Mouse (Mus musculus) adrenal gland, adult 8-10 months (tissue): ENCODE measurements around the gene Olfr279. TPM values are rescaled to one million over a fixed set of nuclear protein-coding genes. Genes with fewer than 3 reads are reported as not detected.

ENCODE experiments used
- DNase-seq: peaks from one replicate; pipeline ENCODE4 v3.0.0; 2022
- total RNA-seq, 4 experiments: library from RNA; stranded (reverse); gene quantifications; 2 replicates each; pipeline ENCODE4 v1.2.4; 2022

The Olfr279 gene
- total RNA-seq, result not detected

DNA sequence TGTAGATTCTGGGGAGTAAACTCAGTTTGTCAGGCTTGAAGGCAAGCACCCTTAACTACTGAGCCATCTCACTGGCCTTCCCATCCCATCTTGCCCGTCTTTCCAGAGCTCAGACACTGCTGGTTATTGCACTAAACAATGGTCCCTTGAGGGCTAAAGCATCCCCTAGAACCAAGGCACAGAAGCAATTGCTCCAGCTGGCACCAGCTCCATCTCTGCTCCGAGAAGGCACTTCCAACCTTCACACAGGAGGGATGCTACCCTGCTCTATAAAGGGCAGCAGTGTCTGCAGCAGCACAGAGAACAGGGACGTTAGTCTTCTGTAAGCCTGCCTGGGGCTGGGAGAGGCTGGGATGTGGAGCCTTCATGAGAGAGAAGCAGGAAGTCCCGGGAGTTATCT lies at the start of gene Olfr279:
Gene Olfr279, plus strand, starts transcription at position 301 of the 400 bp plus-strand sequence.
- DNase-seq, result no peak

DNA sequence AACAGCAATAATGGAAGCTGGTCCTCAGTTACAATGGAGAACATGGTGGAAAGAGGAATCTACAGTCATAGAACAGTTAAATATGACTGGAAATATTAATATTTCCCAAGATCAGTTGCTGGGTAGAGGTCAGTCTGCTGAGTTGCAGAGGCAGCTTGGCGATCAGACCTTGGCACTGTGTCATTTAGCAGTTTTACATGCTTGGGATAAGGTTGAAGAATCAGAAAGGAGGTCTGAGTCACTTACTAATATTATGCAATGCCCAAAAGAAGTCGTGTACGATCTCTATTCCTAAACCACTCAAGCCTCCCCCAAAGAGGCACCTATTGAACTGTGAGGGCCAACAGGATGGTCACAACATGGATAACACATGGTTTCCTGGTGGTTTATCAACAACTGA lies 47.6 kb upstream of the Olfr279 start:
- peak; percentile 32 for DNase-seq

DNA sequence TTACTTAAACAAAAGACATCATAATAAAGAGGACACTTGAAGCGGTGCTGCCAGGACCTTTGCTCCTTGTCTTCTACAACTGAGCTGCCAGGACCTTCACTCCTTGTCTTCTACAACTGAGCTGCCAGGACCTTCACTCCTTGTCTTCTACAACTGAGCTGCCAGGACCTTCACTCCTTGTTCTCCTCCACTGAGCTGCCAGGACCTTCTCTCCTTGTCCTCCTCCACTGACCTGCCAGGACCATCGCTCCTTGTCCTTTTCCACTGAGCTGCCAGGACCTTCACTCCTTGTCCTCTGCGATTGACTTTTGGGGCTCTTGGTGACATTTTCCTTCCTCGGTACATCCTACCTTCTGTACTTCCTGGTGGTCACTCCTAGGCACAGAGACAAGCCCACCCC lies 43.7 kb upstream of the Olfr279 start:
- DNase-seq, result no peak

DNA sequence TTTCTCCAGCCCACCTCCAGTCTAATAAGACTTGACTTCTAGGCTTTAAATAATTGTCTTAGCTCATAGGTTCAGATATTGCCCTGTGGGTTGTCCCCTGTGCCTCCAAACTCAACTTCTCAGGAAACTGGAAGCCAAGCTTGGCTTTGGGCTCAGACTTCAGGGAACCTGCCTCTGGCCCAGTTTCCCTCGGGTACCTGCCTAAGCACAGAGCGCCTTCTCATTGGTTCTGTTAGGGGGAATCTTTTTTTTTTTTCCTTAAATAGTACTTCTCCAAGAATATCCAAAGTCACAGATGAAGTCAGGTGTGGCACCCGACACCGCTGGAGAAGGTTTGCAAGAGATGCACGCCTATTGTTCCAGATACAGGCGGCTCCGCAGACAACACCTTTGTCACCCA lies 39.9 kb upstream of the Olfr279 start, which contains the start of gene Olfr281:
Gene Olfr281, plus strand, starts transcription at position 301 of the 400 bp plus-strand sequence.
- no peak for DNase-seq

DNA sequence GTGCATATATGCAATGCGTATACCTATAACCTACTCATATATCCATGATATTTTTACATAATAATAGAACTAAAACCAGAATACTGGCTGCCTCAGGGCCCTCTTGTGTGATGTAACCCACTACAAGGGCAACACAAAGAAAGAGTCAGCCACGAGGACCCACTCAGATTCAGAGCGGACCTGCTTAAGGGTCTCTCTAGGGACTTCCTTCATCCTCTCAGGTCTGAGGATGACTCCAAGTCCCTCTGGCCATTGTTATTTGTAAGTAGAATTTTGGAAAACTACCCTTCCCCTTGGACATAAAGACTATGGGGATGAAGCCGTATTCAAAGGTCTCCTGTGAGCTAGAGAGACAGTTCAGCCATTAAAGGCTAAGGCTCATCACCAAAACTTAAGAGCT lies 22.6 kb upstream of the Olfr279 start, which contains the start of gene OR5BS1P:
Gene OR5BS1P, plus strand, starts transcription at position 301 of the 400 bp plus-strand sequence.
- no peak for DNase-seq

DNA sequence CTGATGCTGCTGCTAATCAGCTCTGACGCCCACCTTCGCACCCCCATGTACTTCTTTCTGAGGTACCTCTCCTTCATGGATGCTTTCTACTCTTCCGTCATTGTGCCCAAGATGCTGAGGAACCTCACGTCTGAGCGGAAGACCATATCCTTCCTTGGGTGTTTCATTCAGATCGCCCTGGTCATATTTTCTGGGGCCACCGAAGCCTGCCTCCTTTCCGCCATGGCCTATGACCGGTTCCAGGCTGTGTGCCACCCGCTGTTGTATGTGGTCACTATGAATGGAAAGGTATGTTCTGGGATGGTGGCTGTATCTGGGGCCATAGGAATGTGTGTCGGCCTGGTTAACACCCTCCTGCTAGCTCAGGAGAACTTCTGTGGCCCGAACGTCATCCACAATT lies 20.7 kb upstream of the Olfr279 start:
- no peak for DNase-seq

DNA sequence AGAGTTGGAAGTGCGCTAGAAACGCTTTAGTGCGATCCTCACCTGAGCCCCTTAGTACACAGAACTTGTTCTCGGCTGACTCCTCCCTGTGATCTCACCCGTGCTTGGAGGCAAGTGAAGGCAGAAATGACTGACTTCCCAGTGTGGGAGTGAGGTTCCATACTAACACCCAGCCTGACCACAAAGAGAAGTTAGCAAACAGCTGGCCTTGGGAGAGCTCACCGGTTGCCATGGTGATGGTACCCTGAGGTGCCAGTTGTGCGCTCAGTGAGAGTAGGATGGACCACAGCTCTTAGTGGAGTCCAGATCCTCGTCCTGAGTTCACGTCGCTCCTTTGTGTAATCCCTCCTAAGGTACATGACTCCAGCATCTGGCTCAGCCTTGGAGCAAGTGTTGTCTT lies 17.2 kb upstream of the Olfr279 start:
- DNase-seq, result no peak

DNA sequence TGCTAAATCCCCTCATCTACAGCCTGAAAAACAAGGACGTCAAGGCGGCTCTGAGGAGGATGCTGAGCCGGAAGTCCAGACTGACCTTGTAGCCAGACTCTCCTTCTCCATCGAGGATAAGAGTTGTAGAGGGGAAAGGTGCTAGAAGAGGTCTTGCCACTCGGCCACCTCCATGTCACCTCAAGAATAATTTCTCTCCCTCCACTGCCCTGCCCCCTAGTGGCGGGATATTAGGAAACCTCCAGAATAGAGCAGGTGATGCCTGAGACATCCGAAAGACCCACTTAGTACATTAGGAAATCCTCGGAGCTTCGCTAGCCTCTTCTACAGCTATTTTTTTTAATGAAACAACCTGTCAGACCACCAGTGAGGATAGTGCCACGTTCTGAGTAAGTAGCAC lies 16.8 kb upstream of the Olfr279 start:
- DNase-seq, result peak; percentile 7

DNA sequence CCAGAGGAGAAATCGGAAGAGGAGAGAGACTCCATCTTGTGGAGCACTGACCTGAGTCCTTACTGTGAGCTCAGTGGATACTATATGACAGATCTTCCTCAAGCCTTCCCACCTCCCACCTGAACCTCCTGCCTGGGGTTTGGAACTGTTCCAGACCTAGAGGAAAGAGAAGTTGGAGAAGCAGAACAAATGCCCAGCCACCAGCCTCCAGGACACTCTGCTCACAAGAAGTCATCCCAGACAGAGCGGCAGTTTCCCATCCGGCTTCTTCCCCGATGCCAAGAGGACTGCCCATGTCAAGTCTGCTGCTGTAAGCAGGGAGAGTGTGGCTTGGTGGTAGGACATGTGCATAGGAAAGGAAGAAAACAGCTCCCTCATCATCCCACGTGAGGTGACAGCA lies 15.9 kb upstream of the Olfr279 start:
- DNase-seq, result no peak

DNA sequence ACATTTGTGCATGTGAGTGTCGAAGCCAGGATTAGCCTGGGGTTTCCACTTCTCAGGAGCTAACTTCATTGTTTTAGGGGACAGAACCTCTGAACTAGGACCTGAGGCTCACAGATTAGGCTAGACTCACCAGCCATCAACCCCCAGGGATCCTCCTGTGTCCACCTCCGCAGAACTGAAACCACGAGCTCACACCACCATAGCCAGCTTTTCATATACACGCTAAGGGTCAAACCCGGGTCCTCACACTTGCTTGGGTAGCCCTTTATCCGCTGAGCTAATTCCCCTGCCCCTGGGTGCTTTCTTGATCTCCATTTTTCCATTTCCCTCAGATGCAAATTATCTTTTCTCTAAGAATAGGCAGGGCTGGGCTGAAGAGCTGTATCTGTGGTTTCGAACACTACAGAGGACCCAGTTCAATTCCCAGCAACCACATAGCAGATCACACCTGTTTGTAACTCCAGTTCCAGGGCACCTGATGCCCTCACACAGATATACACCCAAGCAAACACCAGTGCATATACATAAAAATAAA lies 12.6 kb upstream of the Olfr279 start:
- DNase-seq, result no peak

DNA sequence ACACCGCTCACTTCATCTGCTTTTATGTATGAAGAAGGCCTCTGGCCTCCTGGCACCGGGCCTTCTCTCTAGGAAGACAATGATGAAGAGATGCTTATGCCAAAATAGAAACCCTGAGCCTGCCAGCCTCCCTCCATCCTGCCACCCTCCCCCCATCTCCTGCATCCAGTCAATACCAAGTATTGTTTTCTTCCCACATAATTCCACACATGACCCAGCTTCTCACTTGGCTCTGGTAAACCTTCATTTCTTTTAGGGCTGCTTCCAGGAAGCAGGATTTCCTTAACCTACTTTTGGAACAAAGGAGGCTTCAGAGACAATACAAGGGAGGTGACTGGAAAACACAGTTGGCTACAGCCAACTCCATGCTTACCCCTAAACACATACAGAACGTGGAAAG lies 9.5 kb upstream of the Olfr279 start, which contains the start of gene Lalba:
Gene Lalba, minus strand, starts transcription at position 21 of the 400 bp plus-strand sequence.
- DNase-seq, result no peak

DNA sequence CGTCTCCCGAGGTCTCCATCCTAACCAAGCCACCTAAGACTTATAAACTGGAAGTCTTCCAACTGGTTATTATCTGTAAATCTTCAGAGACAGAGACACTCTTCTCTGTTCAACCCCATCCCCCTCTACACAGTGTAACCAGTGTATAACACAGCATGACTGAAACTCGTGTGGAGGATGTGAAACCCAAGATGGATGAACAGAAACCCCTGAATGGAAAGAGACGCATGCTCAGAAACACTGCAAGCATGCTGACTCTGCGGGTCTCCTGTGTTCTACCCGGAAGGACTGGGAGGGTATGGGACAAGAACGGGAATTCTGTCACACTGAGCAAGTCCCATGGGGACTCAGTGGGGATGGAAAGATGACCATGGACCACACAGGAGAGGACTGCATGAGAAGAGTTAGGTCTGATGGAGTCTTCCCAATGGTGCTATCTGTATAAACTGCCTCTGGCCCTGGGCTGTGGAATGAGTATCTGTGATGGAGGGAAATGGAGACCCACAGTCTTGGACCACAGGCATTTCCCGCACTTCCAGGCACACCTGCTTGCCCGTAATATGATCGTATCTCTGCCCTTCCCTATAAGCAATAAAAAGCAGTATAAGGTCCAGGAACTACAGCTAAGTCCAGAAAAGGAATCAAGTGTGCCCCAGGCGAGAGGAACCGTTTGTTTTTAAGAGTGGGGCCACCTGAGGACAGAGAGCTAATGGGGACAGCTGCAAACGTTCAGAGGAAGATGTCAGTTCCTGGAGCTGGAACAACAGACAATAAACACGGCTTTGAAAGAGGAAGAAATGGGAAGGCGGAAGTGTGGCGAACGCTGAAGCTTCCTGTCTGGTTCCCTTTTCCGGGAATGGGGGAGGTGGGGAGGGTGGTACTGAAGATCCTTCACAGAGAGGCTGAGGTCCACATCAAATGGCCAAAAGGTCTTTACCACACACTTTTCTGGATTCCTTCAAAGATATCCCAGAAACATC lies 8.0 kb upstream of the Olfr279 start:
- no peak for DNase-seq

DNA sequence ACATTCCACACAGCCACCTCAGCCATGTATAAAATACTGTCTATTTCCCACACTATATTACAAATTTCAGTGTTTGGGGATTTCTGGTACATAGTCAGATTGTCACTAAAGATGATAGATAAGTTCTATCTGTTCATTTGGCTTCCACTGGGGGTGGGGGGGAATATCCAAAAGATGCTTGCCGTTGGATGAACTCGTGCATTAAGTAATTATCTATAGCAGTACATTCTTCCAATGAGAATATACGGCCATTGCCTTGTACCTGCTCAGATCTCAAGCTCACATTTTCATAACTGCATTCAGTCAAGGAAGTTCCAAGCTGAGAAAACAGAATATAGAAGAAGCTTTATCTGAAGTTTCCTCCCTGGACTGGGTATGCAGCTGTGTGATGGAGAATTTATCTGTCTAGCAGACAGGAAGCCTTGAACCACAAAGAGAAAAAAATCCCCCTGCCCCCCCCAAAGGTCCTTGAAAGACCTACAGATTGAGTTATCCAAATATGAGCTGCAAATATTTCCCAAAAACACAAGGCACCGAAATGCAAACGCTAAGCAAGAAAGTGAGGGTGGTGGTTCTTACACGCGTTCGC lies 5.7 kb upstream of the Olfr279 start:
- no peak for DNase-seq

DNA sequence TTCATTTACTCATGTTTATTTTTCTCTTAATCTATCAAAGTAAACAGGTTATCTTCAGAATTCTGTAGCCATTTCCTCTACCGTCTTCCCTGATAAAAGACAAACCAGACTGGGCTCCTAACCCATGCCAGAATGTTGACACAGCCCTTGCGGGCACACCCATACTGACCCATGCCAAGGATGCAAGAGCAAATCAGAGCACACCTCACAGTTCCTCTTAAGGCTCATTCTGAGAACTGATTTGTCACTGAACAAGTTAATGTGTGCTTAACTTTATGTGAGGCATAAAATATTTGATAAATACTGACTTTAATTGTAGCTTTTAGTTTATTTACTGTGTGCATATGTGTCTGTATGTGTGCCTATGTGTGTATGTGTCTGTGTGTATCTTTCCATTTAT lies 870 bp upstream of the Olfr279 start:
- no peak for DNase-seq

DNA sequence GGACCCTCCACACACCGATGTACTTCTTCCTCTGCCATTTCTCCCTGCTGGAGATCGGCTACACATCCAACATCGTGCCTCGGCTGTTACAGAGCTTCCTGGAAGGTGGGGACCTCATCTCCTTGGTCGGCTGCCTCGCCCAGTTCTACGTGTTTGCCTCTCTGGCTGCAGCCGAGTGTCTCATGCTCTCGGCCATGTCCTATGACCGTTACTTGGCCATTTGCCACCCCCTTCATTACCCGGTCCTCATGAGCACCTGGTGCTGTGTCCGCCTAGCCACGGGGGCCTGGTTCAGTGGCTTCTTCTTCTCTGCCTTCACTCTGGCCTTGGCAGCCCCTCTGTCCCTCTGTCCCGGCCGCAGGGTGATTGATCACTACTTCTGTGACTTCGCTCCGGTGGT lies 5.4 kb downstream of the Olfr279 start:
- no peak for DNase-seq

DNA sequence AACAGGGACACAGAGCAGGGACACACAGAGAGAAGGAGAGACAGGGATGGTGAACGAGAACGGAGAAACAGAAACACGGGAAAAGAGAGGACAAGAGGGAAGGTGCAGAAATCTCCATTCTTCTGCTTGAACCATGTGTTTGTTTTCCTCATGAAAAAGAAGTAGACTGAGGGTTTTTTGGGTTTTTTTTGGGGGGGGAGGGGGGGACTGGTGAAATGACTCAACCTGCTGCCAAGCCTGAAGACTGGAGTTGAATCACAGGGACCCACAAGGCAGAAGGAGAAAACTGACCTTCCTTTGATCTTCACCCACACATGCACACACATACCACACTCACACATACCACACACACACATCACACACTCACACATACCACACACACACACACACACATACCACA lies 11.1 kb downstream of the Olfr279 start:
- DNase-seq, result no peak

DNA sequence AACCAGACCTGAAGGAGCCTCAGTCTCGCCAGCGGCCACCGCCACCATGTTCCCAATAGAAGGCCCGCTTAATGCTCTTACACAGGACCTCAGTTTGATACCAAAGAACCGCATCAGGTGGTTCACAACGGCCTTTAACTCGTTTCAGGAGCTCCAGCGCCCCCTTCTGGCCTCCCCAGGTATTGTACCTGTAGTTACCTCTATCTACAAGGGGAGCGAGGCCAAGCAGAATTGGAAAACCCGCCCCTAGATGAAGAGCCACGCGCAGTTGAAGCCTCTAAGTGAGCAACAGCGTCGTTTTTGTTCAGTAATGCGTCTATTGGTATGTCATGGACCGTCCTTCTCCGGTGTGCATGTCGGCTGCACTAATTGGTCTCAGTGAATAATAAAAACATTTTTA lies 12.3 kb downstream of the Olfr279 start:
- DNase-seq, result no peak

DNA sequence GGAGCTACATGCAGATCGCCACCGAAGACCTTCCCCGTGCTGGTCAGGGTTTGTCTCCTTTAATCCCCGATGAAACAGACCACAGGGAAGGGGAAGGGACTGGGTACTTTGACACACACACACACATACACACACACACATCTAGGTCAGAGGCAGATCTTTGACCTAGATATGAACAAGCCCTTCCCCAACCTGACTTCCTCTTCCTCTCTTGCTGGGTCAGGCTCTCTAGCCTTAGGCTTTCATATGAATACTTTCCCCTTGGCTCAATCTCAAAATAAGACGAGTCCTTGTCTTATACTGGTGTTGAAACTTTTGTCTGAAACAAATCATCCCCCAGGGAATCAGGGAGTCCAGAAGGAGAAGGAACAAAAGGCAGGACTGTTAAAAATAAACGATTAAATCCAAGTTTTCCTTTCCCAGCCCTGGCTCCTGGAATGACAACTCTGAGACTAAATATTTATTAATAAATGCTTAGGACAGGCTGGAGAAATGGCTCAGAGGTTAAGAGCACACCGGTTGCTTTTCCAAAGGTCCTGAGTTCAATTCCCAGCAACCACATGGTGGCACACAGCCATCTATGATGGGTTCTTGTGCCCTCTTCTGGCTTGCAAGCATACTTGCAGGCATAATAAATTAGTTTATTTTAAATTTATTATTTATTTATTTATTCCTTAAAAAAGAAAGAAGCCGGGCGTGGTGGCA lies 14.2 kb downstream of the Olfr279 start:
- no peak for DNase-seq

DNA sequence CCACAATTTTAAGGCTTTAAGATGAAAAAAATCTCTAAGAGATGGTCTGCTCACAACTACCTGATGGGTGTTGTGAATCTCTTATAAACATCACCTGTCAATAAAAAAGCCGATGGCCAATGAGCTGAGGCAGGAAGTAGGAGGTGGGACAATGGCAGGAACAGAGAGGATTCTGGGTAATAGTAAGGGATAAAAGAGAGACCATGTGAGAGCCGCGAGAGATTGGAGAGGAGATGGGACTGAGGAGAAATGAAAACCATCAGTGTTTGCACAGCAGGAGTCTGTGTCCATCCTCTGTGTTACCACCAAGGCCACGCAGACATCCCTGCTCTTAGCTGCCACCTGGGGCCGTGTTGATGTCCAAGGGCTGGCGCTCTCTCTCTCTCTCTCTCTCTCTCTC lies 15.1 kb downstream of the Olfr279 start:
- no peak for DNase-seq

DNA sequence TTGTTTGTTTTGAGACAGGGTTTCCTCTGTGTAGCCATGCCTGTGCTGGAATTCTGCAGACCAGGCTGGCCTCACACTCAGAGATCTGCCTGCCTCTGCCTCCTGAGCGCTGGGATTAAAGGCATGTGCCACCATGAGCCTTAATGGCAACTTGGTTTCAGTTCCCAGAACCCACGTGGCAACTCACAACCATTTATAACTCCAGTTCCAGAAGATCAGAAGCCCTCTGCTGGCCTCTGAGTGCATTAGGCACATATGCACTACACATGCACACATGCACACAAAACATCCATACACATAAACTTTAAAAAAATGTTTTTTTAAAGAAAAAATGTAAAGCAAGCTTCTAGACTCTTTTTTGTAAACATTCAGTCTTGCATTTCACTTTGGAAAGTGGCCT lies 17.2 kb downstream of the Olfr279 start:
- DNase-seq, result no peak

DNA sequence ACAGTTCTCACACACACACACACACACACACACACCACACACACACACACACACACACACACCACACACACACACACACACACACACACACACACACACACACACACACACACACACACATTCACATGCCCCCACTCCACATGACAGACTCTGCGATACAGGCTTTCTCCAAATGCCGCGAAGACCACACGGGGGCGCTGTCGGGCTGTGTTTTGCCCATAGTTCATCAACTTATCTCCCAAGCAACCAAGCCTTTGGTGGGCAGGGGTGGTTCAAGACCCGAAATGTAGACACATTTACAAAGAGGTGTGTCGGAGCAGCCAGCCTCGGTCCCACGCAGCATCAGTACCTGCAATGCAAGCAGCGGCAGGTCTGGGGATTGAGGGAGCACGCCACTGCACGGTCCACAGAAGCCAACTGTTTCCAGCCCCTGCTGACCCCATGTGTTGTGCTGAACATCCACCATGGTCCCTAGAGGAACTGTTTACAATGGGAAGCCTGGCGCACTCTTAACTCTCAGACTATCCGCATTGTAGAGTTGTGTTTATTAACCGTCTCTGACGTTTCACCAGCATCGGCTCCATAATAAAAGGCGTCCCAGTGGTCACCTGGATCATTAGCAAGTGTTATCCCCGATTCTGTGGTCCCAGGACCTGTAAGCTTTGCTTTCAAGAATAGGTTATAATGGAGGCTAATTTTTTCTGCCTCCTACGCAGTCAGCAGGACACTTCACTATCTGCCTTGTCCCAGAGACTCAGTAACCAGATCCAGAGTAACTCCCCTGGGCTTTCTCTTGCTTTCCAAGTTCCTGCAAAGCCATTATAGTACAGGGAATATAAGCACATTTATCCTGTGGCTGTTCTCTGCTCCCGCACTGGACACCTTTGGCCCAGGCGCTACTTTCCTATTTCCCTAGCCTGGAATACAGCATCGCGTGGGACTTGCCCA lies 18.5 kb downstream of the Olfr279 start:
- no peak for DNase-seq
